Mouse (Mus musculus) midbrain, embryonic 15.5 days (tissue): ENCODE data around the gene Fnip2. TPM values are rescaled to one million over a fixed set of nuclear protein-coding genes. Genes with fewer than 3 reads are reported as not detected.

ENCODE experiments used
- ATAC-seq: fragments of 200-750 bp; cut with Nextera tagmentation; replicated peaks from 2 replicates; pipeline ENCODE4 v1.8.0; 2017; ENCODE audit warnings: moderate TSS enrichment
- H3K27ac ChIP-seq: fragments of 300-500 bp; sonication (generic); 2 replicates; pipeline ENCODE4 v1.5.1; 2015; ENCODE audit warnings: mild to moderate bottlenecking, inconsistent platforms
- H3K27me3 ChIP-seq: fragments of 300-500 bp; sonication (generic); replicated peaks from 2 replicates; pipeline ENCODE4 v1.6.1; 2015; ENCODE audit warnings: inconsistent platforms
- H3K36me3 ChIP-seq: fragments of 300-500 bp; sonication (generic); replicated peaks from 2 replicates; pipeline ENCODE4 v1.6.1; 2015; ENCODE audit warnings: inconsistent platforms
- H3K4me1 ChIP-seq: fragments of 300-500 bp; sonication (generic); 2 replicates; pipeline ENCODE4 v1.6.1; 2015; ENCODE audit warnings: inconsistent platforms
- H3K4me2 ChIP-seq: fragments of 300-500 bp; sonication (generic); 2 replicates; pipeline ENCODE4 v1.6.1; 2015; ENCODE audit warnings: inconsistent platforms, mild to moderate bottlenecking, moderate library complexity
- H3K4me3 ChIP-seq: fragments of 300-500 bp; sonication (generic); 2 replicates; pipeline ENCODE4 v1.5.1; 2015; ENCODE audit warnings: mild to moderate bottlenecking, inconsistent platforms
- H3K9ac ChIP-seq: fragments of 300-500 bp; sonication (generic); 2 replicates; pipeline ENCODE4 v1.6.1; 2015; ENCODE audit warnings: mild to moderate bottlenecking, inconsistent platforms
- H3K9me3 ChIP-seq: fragments of 300-500 bp; sonication (generic); 2 replicates; pipeline ENCODE4 v1.6.1; 2016; ENCODE audit warnings: inconsistent platforms
- WGBS: fragments of 180-500 bp; shearing (Covaris S2); methylation state at CpG from one replicate; pipeline ENCODE4 v1.1.7; 2015; ENCODE audit warnings: mixed read lengths; 5-methylcytosine and 5-hydroxymethylcytosine counted together
- polyA plus RNA-seq: library from polyadenylated mRNA; unstranded; fragments of >200 nt; fragmentation: Nextera tagmentation; extraction: Ambion mirVana; gene quantifications from 2 replicates; pipeline ENCODE4 v1.2.1, GENCODE M21; 2015

The Fnip2 gene
- polyA plus RNA-seq: 10.0 and 10.4 TPM in 2 replicates

DNA sequence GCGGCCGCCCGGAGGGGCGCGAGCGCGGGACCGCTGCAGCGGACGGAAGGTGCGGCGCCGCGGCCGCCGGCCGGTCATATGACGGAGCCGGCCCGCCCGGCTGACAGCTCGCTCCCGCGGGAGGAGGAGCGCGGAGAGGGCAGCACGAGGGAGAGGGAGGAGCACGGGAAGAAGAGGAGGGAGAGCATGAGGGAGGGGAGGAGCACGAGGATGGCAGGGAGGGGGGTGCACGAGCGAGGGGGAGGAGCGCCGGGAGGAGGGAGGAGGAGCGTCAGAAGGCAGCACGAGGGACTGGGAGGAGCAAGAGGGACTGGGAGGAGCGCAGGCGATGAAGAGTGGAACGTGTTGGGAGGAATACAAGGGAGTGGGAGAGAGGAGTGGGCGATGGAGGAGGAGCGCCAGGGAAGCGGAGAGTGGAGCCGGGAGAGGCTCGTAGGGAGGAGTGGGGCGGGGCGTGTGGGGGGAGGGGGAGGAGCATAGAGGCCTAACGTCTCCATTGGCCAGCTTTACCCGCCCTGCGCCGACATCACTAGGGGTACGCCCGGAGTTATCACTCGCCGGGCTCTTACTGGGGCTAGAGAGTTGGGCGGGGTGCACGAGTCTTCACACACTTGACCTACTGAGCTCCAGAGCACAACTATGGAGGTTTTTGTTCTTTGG, at the start of gene Fnip2:
Gene Fnip2, minus strand, starts transcription at position 94 of the 660 bp plus-strand sequence.
- peak within 1 kb of the TSS; percentile 73 for H3K4me3 ChIP-seq
- H3K27me3 ChIP-seq: no peaks in the 10 kb centered on the region
- H3K36me3 ChIP-seq: no peaks in the 10 kb centered on the region
- H3K9me3 ChIP-seq: no peaks in the 10 kb centered on the region
- H3K9ac ChIP-seq: peak within 1 kb of the TSS; percentile 79
- H3K27ac ChIP-seq: peak within 1 kb of the TSS; percentile 87
- H3K4me1 ChIP-seq: peaks cover 23% of the 10 kb centered on the region
- ATAC-seq: peak; percentile 97
- WGBS: under 1% methylated on average over 53 of the region's 55 CpGs
- peak within 1 kb of the TSS; percentile 70 for H3K4me2 ChIP-seq

DNA sequence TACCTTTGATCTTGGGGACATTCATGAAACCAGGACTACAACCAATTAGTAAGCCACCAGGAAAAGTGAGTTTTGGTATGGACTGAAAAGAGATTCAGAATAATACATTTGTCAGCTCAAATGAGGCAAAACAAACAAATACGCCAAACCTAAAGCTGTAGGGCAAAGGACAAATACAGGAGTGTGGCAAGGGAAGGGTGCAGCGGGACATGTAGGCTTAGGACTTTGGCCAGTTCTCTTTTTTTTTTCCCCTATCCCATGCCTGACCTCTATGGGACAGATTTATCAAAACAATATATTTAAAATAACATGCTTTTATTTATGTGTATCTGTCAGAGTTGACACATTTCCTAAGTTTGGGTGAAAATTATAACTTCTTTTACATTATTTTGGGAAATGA, 42.3 kb upstream of the Fnip2 start:
- Histone ChIP-seq H3K36me3 (peaks cover 42% of the 10 kb centered on the region), H3K27me3 (no peaks in the 10 kb centered on the region), H3K4me1 (no peaks in the 10 kb centered on the region), H3K9me3 (no peaks in the 10 kb centered on the region), H3K4me2 (no peak overlapping the region), H3K4me3 (no peak overlapping the region), H3K9ac (no peak overlapping the region), H3K27ac (no peak overlapping the region)
- no peak for ATAC-seq
- WGBS: 93% methylated on average over 2 of the region's 2 CpGs

DNA sequence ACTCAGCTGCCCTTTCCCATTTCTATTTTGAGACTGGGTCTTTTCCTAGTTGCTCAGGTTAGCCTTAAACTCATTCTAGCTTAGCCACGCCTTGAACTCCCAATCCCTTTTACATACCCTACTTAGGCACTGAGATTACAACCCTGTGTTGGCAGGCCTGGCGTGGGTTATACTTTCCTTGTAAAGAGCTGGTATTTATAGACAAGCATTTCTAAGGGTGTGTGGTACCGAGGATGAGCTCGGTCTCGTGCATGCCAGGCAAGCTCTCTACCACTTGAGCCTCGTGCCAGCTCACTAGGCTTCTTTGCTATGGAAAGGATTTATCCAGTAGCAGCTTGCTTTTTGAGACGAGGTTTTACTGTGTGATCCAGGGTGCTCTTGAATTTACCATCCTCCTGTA, 27.9 kb upstream of the Fnip2 start:
- Histone ChIP-seq H3K27me3 (no peaks in the 10 kb centered on the region), H3K4me2 (no peak overlapping the region), H3K4me3 (no peak overlapping the region), H3K4me1 (peaks cover 17% of the 10 kb centered on the region), H3K27ac (no peak overlapping the region), H3K9ac (no peak overlapping the region), H3K9me3 (no peaks in the 10 kb centered on the region), H3K36me3 (peaks cover 34% of the 10 kb centered on the region)
- 93% methylated on average over 7 of the region's 7 CpGs for WGBS
- ATAC-seq: no peak

DNA sequence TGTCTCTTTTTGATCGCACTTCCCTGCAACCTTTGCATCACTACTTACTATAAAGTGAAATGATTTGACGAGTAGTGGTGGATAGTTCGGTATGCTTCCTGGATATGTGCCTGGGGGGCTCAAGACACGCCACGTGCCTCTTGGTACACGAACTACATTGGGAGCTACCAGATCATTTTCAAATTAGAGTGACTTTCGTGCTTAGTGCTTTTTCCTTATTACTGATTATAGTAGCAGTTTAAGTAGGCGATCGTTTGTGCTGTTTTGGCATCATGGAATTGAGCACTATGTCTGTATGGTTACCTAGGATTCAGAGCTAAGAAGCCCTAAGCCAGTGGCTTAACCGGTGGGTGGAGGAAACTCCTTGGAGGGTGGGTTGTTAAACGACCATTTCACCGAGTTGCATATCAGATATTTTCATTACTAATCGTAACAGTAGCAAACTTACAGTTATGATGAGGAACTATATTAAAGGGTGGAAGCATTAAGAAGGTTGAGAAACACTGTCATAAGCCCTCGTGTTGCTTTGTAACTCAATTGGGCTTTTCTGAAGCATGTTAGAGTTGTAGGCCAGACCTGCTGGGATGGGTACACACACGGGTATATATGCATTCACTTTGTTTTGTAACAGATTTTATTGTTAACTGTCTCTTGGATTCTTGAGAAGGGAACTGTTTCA, 24.3 kb upstream of the Fnip2 start:
- Histone ChIP-seq H3K4me2 (peak overlapping the region; percentile 86), H3K4me3 (peak overlapping the region; percentile 97), H3K27me3 (no peaks in the 10 kb centered on the region), H3K36me3 (peaks cover 10% of the 10 kb centered on the region), H3K9ac (peak overlapping the region; percentile 84), H3K4me1 (peaks cover 18% of the 10 kb centered on the region), H3K9me3 (no peaks in the 10 kb centered on the region), H3K27ac (peak overlapping the region; percentile 79)
- WGBS: 6% methylated on average over 15 of the region's 15 CpGs
- peak; percentile 53 for ATAC-seq

DNA sequence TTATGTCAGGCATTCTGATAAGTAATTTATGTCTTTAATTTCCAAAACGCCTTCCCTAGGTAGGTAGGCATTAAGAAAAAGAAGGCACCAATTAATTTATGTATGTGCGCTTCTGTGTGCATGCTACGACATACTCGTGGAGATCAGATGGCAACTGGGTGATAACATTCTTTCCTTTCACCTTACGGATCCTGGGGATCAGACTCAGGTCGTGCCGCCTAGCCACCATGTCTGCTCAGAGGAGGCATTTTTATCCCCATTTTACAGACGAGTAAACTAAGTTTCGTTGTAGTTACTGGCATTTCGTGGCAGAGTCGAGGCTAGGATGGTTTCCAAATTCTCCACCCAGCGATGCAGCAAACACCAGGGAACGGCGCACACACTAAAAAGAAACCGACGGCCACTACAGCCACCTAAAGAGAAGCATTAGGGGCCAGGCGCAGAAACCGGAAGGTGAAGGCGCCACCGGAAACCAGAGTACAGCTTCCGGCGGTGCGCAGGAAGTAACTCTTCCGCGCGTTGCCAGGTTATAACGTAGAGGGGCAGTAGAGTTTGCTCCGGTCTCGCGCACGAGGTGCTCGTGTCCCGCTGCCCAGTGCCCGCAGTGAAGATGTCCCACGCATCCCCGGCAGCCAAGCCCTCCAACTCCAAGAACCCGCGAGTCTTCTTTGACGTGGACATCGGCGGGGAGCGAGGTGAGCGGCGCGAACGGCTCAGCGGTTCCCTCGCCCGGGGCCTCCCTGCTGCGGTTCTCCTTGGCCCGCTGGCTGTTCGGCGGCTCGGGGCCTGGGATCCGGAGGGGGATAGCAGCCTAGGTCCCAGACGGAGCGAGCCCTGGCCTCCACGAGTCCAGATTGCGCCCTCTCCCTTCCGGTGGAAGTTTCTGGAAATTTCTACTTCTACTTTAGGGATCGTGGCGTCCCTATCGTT, 23.5 kb upstream of the Fnip2 start, which contains the start of gene Ppid:
Gene Ppid, plus strand, starts transcription at position 480 of the 930 bp plus-strand sequence.
- no peaks in the 10 kb centered on the region for H3K9me3 ChIP-seq
- ATAC-seq: peak; percentile 93
- H3K27me3 ChIP-seq: no peaks in the 10 kb centered on the region
- H3K36me3 ChIP-seq: peaks cover 2% of the 10 kb centered on the region; the same call in 1 of the 2 replicates
- peak within 1 kb of the TSS; percentile 97 for H3K4me3 ChIP-seq
- H3K9ac ChIP-seq: peak within 1 kb of the TSS; percentile 84
- H3K4me2 ChIP-seq: peak within 1 kb of the TSS; percentile 86
- 3% methylated on average over 63 of the region's 63 CpGs for WGBS
- peak within 1 kb of the TSS; percentile 79 for H3K27ac ChIP-seq
- peaks cover 19% of the 10 kb centered on the region for H3K4me1 ChIP-seq

DNA sequence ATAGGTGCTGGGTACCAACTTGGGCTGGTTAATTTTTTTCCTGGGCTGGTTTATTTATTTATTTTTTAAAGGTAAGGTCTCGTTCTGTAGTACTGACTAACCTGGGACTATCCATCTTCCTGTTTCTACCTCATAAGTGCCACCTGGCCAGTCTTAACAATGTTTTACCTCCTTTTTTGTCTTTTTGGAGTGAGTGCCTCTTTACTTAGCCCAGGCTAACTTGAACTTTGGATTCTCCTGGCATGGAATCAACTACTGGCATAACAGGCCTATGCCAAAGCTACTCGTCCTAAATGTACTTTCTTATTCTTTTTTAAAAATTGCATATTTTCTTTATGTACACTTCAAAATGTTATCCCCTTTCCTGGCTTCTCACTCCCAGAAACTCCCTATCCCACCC, 22.1 kb upstream of the Fnip2 start:
- Histone ChIP-seq H3K36me3 (no peaks in the 10 kb centered on the region), H3K4me1 (peaks cover 19% of the 10 kb centered on the region), H3K4me3 (no peak overlapping the region), H3K9me3 (no peaks in the 10 kb centered on the region), H3K27me3 (no peaks in the 10 kb centered on the region), H3K9ac (no peak overlapping the region), H3K4me2 (no peak overlapping the region), H3K27ac (no peak overlapping the region)
- 90% methylated on average over 2 of the region's 2 CpGs for WGBS
- ATAC-seq: no peak

DNA sequence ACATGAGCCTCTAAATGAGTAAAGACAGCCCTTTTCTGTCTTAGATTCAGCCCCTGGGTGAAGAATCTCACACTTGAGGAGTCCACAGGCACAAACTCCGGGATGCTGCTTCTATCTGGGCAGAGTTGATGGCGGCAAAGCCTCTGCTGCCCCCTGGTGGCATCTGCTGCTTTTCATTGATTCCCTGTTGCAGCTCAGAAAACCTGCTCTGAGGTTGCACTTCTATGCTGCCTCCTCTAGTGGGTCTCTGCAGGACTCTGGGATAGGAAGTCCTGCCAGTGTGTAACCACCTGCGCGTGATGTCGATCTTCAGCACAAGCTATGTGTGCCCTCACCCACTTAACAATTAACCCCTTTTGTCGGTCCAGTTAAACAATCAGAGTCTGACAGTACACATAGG, 19.2 kb upstream of the Fnip2 start:
- peaks cover 8% of the 10 kb centered on the region for H3K4me1 ChIP-seq
- WGBS: 4% methylated on average over 6 of the region's 6 CpGs
- H3K36me3 ChIP-seq: no peaks in the 10 kb centered on the region
- H3K4me2 ChIP-seq: no peak overlapping the region
- no peak overlapping the region for H3K27ac ChIP-seq
- H3K4me3 ChIP-seq: no peak overlapping the region
- peak; percentile 76 for ATAC-seq
- no peaks in the 10 kb centered on the region for H3K9me3 ChIP-seq
- H3K9ac ChIP-seq: no peak overlapping the region
- H3K27me3 ChIP-seq: no peaks in the 10 kb centered on the region

DNA sequence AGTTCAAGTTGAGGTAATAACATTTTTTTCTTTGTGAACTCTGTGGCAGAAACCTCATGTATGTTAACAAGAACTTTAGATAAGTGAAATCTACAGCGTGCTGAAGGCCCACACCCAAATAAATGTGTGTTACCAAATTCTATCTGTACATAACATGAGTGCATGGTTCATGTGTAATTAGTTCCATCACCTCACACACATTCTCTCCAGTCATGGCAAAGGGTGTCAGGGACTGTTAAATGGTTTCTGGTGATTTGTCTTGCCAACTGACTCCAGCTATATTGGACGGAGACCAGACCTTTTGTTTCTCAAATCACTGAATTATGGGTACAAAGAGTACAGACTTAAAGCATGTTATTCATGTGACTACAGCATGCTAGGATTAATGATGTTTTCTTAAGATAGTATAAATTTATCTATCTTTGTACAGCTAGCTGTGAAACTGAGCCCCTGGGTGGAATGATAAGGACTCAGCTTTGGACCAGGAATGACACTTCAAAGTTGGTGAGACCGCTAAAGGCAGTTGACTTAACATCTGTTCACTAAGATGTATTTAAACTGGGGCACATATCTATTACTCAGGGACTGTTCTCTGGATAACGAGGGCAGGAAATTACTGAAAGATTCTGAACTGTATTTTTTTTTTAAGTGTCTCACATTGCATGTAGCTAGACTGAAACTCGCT, 12.4 kb upstream of the Fnip2 start:
- Histone ChIP-seq H3K4me2 (no peak overlapping the region), H3K27me3 (no peaks in the 10 kb centered on the region), H3K9me3 (no peaks in the 10 kb centered on the region), H3K9ac (no peak overlapping the region), H3K27ac (no peak overlapping the region), H3K4me3 (no peak overlapping the region), H3K36me3 (no peaks in the 10 kb centered on the region), H3K4me1 (peaks cover 4% of the 10 kb centered on the region; the same call in 1 of the 2 replicates)
- 82% methylated on average over 5 of the region's 5 CpGs for WGBS
- ATAC-seq: no peak

DNA sequence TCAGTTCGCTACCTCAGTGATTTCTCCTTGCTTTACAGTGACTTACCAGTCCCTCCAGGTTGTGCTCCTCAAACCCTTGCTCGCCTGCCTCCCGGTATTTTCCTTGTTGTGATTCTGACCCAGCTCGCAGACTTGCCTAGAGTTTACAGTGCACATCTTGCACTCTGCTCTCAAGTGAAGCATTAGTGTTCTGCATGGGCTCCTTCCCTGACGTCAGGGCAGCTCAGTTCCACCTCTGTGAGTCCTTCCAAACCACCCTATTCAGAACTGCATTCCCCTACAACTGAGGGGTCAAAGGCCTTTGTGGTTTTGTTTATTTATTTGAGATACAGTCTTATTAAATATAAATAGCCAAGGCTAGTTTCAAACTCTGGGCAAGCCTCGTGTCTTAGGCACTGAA, 10.6 kb upstream of the Fnip2 start:
- H3K27ac ChIP-seq: no peak overlapping the region
- H3K4me3 ChIP-seq: no peak overlapping the region
- no peaks in the 10 kb centered on the region for H3K9me3 ChIP-seq
- H3K4me1 ChIP-seq: peaks cover 4% of the 10 kb centered on the region; the same call in 1 of the 2 replicates
- no peaks in the 10 kb centered on the region for H3K27me3 ChIP-seq
- 73% methylated on average over 6 of the region's 6 CpGs for WGBS
- ATAC-seq: no peak
- no peak overlapping the region for H3K9ac ChIP-seq
- no peak overlapping the region for H3K4me2 ChIP-seq
- no peaks in the 10 kb centered on the region for H3K36me3 ChIP-seq

DNA sequence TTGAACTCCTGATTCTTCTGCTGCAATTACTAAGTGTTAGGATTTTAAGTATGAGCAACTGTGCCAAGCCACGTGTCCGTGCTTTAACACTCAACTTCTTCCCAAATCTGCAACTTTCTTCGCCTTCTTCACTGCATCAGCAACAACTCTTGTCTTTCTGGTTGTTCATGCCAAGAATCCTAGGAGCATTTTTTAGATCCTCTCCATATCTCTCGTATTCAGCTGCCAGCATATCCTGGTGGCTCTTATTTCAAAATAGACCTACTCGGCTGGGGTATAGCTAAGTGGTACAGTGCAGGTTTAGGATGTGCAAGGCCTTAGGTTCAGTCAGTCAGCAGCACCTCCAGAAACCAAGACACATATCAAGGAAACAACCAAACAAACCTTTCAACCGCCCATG, 10.0 kb upstream of the Fnip2 start:
- Histone ChIP-seq H3K4me3 (no peak overlapping the region), H3K9me3 (no peaks in the 10 kb centered on the region), H3K27me3 (no peaks in the 10 kb centered on the region), H3K36me3 (no peaks in the 10 kb centered on the region), H3K4me2 (no peak overlapping the region), H3K9ac (no peak overlapping the region), H3K4me1 (peaks cover 4% of the 10 kb centered on the region; the same call in 1 of the 2 replicates), H3K27ac (no peak overlapping the region)
- WGBS: 93% methylated on average over 6 of the region's 6 CpGs
- no peak for ATAC-seq

DNA sequence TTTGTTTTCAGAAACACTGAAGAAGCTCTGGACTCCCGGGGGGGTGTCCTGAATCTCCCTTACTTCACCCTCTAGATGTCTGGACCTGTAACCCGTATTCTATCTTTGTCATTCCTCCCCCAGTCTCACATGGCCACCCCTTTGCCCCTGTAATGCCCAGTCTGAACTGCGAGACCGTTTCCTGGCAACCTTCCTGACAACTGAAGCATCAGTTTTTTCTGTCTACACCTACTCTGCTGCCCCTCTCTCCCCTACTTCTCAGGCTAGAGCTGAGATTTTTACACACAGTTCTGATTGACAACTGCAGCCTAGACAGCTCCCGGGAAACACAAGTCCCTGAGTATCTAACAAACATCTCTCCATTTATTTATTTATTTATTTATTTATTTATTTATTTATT, 9.3 kb upstream of the Fnip2 start:
- no peak overlapping the region for H3K4me2 ChIP-seq
- peak; percentile 27; the same call in 1 of the 2 replicates for ATAC-seq
- no peak overlapping the region for H3K27ac ChIP-seq

More for the DNA sequence above, 9.3 kb upstream of the Fnip2 start:
- Histone ChIP-seq H3K27me3 (no peaks in the 10 kb centered on the region), H3K36me3 (no peaks in the 10 kb centered on the region), H3K4me1 (peaks cover 4% of the 10 kb centered on the region; the same call in 1 of the 2 replicates), H3K9ac (no peak overlapping the region), H3K4me3 (no peak overlapping the region), H3K9me3 (no peaks in the 10 kb centered on the region)
- WGBS: 24% methylated on average over 5 of the region's 5 CpGs
